Mouse (Mus musculus) adrenal gland, postnatal 25 days (tissue): Measurements from ENCODE around the gene Sell. TPM values are rescaled to one million over a fixed set of nuclear protein-coding genes. Genes with fewer than 3 reads are reported as not detected.
A peak's percentile ranks its signal among the peaks of the same experiment; 100 is the strongest.
"Not testable (repeated sequence)": the region's sequence is repeated elsewhere in the genome, so short reads cannot be mapped to it uniquely, and the experiment has no call there.

Experiments used
- DNase-seq: peaks from one replicate; pipeline ENCODE4 v3.0.0; 2021; ENCODE audit warnings: mixed read lengths
- long read RNA-seq: library from polyadenylated mRNA; stranded (forward); transcript quantifications from one replicate; pipeline ENCODE4 v2.0.0, GENCODE M21; 2021
- total RNA-seq: library from RNA; stranded (reverse); gene quantifications from 2 replicates; pipeline ENCODE4 v1.2.3, GENCODE M21; 2021

Sell gene
- 0.70 and 1.7 TPM in 2 replicates for total RNA-seq
- long read RNA-seq, partial matches to known transcripts = 0 of 1 reads
- long read RNA-seq, other reads (novel, unspliced or antisense) = 1 of 1 reads

GRCm38 (mm10) chr1:164061925-164062324 lies at the start of gene Sell:
Sell (plus strand) TSS chr1:164061982.
- no peak for DNase-seq

- no peak for DNase-seq
Measured at GRCm38 (mm10) chr1:164014616-164015015, 47.2 kb upstream of the Sell start.

GRCm38 (mm10) chr1:164018221-164018896 lies 43.4 kb upstream of the Sell start:
- no peak for DNase-seq

- DNase-seq = no peak
Measured at GRCm38 (mm10) chr1:164019789-164020188, 42.0 kb upstream of the Sell start.

- not testable (repeated sequence) for DNase-seq
Measured at GRCm38 (mm10) chr1:164020746-164021145, 41.0 kb upstream of the Sell start.

GRCm38 (mm10) chr1:164022106-164022505 lies 39.7 kb upstream of the Sell start:
- not testable (repeated sequence) for DNase-seq

GRCm38 (mm10) chr1:164025685-164026084 lies 36.1 kb upstream of the Sell start:
- DNase-seq = no peak

GRCm38 (mm10) chr1:164027416-164027815 lies 34.4 kb upstream of the Sell start:
- peak; percentile 5 for DNase-seq

- no peak for DNase-seq
Measured at GRCm38 (mm10) chr1:164040385-164041135, 21.2 kb upstream of the Sell start.

GRCm38 (mm10) chr1:164043549-164043948 lies 18.2 kb upstream of the Sell start:
- DNase-seq = no peak

GRCm38 (mm10) chr1:164047934-164048333 lies 13.8 kb upstream of the Sell start, which contains the start of gene Sele:
Sele (plus strand) TSS chr1:164048234.
- no peak for DNase-seq

- DNase-seq = no peak
Measured at GRCm38 (mm10) chr1:164053561-164053960, 8.2 kb upstream of the Sell start.

GRCm38 (mm10) chr1:164054800-164055199 lies 7.0 kb upstream of the Sell start:
- DNase-seq = no peak

GRCm38 (mm10) chr1:164060071-164060470 lies 1.7 kb upstream of the Sell start:
- no peak for DNase-seq

- no peak for DNase-seq
Measured at GRCm38 (mm10) chr1:164061278-164061677, 504 bp upstream of the Sell start.

- DNase-seq = no peak
Measured at GRCm38 (mm10) chr1:164062856-164063255, 1.1 kb downstream of the Sell start.

- DNase-seq = no peak
Measured at GRCm38 (mm10) chr1:164063745-164064144, 2.0 kb downstream of the Sell start.

GRCm38 (mm10) chr1:164069261-164069660 lies 7.5 kb downstream of the Sell start:
- DNase-seq = no peak

- no peak for DNase-seq
Measured at GRCm38 (mm10) chr1:164070461-164070860, 8.7 kb downstream of the Sell start.

GRCm38 (mm10) chr1:164071111-164071510 lies 9.3 kb downstream of the Sell start:
- no peak for DNase-seq

- DNase-seq = no peak
Measured at GRCm38 (mm10) chr1:164072001-164072400, 10.2 kb downstream of the Sell start.

- DNase-seq = no peak
Measured at GRCm38 (mm10) chr1:164073091-164073490, 11.3 kb downstream of the Sell start.

- DNase-seq = no peak
Measured at GRCm38 (mm10) chr1:164073803-164074202, 12.0 kb downstream of the Sell start.
